Mouse (Mus musculus): Measurements from ENCODE around the gene Crabp2.

GRCm38 (mm10) chr3:87905880-87906485 is 42.5 kb upstream of the Crabp2 start, which contains the start of gene Hdgf:
- TF ChIP-seq CTCF (conservative IDR thresholded peaks at IDR 0.05; ENCODE audit: low read length): no peak
- TF ChIP-seq POU5F1 (IDR thresholded peaks at IDR 0.05; ENCODE audit: borderline replicate concordance, low read length): no peak
- no peak for TF ChIP-seq NANOG (IDR thresholded peaks at IDR 0.05; ENCODE audit: borderline replicate concordance, low read length)
